Mouse (Mus musculus) cerebellum, adult 18-20 months (tissue): Measurements from ENCODE around the gene Mbtps1.

Experiments
- DNase-seq, 2 experiments: peaks; one replicate each; pipeline ENCODE4 v3.0.0; 2021

The Mbtps1 gene

DNA sequence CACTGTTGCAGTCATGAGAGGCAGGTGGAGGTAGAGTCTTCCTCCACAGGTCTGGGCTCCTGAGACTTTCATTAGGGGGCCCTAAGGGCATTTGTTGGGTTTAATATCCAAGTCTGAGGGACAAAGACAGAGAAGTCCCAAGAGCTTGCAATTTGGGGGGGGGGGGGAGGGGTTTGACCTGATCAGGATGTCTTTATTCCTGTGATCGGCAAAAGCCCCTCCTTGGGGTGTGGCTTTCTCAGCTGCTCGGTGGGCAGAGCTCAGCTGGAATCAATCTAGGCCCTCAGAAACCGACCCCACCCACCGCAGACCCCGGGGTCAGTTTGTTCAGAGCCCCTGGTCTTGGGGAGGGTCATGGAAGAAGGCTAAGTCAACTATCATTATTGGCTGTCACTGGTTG is 56.9 kb downstream of the Mbtps1 start, which contains the start of gene Slc38a8:
Gene Slc38a8 (minus strand): TSS at position 101 of the 400 bp plus-strand sequence.
- DNase-seq, result no peak

DNA sequence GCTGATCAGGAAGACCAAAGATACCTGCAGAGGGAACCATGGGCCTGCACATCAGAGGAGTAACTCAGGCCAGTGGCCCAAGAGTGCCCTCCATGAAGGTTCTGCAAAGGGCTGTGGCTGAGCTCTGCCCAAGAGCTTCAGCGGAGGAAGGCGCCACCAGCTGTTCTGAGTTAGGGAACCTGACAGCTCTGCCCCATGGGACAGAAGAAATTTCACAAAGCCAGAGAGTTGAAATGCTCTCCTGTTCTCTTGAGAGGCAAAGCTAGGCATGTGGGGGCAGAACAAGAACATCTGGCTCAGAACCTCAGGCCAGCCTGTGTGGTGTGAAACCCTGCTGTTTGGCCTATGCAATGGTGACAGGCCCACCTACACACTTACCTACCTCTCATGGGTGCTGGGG is 58.7 kb downstream of the Mbtps1 start:
- no peak for DNase-seq

DNA sequence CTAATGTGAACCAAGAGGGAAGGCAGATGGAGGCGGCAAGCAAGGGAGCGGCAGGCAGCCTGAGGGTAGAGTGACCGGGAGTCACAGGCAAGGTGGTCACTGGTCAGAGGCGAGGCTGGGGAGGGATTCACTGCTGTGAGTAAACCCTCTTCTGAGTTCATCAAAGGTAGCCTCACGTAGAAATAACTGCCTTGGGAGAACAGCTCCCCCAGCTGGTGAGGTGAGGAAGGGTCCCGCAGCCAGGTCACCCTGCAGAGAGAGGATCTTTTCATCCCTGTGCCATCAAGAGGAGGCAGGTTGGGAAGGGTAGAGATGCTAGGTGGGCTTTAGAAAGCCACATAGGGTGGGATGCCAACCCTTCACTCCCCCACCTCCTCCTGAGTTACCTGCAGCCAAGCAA is 61.7 kb downstream of the Mbtps1 start:
- DNase-seq, result no peak

DNA sequence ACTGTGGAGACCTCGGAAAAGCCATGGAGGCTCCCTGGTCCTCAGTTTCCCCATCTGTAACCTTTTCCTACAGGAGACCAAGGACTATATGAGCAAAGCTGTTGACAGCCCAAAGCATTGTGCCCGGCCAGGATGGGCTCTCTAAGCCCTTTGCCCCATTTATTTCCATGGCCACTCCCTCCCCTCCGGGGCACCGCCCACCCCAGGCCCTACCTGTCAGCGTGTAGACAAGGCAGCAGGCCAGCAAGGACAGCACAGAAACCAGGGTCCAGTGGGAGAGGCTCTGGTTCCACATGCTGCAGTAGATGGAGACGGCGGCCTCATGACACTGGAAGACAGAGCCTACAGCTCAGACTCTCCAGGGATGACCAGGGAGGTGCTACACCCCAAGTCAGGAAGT is 71.4 kb downstream of the Mbtps1 start:
- DNase-seq, result no peak

DNA sequence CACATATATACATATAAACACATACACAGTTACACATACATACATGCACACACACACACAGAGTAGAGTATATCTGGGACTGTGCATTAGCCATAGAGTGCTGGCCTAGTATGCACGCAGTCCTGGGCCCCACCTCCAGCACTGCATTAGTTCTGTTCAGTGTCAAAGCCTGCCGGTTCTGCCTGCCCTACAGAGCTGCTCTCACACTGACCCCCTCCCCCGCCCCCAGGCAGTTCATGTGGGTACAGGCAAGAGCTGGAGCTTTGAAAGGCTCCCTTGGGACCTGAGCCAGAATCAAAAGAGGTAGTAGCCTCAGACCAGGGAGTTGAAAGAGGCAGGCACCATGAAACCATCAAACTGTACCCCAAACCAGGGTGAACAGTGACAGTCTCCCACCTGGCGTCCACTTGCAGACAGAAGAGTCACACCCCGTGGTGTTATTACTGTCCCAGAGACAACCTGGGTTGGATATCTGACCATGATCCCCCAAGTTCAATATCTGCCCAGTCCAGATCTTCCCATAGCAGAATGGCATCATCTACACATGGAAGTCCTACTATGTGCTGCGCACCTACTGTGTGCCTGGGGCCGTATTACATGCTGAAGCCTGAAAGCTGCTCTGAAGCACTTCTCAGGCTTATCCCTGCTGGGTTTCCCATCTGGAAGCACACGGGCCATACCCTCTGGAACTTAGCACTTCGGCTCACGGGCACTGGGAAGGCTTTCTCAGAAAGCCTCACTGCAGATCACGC is 74.2 kb downstream of the Mbtps1 start:
- DNase-seq, result no peak

DNA sequence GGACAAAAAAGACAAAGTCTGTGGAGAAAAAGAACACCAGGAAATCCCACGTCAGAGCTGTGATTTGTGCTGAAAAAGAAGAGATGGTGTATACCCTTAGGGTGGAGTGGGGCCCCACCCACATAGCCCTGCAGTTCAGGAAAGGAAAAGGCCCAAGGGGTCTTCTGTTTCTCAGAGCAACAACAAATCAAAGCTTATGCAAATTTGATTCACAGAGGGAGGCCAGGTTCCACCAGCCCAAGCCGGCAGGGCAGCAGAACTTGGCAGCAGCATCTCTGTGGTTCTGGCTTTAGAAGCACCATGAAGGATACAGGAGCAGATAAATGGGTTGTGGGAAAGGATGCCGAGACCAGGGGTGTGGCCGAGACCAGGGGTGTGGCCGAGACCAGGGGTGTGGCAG is 79.9 kb downstream of the Mbtps1 start:
- DNase-seq, result no peak

DNA sequence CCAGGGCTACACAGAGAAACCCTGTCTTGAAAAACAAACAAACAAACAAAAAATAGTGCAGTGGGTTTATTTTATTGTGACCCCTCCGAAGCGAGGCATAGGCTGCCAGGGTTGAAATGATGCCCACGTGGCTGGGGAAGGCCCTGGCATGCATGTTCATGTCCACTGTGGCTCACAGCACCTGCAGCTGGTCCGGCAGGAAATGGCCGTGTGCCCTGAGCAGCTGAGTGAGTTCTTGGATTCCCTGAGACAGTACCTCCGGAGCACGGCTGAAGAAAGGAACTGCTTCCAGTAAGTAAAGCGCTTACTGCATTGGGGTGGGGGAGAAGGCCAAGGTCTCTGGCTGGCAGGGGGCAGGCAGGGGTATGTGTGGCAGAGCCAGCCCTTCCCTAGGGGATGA is 90.4 kb downstream of the Mbtps1 start:
- no peak for DNase-seq

DNA sequence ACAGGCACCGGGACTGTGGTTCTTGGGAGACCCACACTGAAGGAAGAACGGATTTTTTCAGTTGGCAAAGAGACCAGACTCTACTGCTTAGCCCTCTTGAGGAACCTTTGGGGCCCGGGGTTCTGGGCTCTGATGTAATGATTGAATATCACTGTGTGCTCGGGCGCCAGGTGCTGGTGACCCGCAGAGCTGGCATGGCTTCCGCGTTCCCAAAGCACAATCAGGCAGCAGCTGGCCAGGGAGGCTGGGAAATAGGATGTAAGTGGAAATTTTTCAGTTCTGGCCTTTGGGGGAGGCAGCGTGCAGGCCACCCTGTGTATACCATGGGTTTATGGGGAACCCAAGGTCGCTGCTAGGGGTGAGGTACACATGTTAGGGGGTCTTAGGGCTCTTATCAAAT is 91.7 kb downstream of the Mbtps1 start:
- no peak for DNase-seq

DNA sequence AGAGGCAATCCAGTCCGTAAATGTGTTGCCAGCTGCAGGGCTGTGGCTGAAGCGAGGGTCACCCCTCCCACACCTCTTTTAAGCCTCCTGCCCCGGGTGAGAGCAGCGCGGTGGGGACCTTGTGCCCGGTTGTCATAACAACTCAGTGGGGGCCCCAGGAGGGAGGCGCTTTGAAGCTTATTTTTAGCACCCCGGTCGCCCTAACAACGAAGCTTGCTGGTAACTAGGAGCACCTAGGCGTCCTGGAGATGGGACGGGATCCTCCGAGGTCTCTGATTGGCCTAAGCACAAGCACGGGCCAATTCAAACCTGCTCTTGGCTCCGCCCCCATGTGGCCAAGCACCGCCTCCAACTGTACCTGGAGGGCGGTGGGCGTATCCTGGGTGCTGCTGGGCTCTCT is 92.4 kb downstream of the Mbtps1 start:
- no peak for DNase-seq

DNA sequence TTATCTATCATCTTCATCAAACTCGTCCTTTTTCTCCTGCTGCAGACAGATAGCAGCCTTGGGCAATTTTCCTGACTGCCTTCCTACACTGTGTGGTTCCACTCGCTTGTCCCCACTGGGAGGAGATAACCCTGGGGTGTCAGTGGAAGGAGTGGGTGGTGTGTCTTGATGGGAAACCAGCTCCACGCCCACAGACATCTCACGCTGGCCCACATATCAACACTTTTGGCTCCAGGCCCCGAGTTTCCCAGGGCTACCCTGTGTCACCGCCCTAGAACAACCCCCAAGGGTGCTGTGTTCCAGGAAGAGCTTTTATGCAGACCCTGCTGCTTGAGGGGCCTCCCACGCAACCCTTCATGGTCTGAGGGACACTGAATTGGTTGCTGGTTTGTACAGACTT is 94.8 kb downstream of the Mbtps1 start:
- DNase-seq, result no peak

DNA sequence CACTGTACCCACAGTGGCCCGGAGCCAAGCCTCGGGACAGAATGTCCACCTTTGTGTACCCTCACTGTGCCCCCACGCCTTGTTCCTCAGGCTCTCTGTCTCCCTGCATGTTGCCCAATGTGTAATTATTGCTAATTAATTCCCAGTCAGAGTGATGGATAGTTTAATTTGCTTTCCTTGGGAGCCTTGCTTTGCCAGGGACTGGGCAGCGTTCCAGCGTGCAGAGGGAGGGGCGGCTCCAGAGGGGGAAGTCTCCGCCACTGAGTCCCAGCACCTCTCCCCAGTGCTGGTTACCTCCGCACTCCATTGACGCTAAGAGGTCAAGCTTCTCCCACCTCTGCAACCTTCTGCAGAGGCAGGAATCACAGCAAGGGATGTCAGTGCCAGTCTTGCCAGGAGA is 97.2 kb downstream of the Mbtps1 start:
- DNase-seq, result no peak

DNA sequence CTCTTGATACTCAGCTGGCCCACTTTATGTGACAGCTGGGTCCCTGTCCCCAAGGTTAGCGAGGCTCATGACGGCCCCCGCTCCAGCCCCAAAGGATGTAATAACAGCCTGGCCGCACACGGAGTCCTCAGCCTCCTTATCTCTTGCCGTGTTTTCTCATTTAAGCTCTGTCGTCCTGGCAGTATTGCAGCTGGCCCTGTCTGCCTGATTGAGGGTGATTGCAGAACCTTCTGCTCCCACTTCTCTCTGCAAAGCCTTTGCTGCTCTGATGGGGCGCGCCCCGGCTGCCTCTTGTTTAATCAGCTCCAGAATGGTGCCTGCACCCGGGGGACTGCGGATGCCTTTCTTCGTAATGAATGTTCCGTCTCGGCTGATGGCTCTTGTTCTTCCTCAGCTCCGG is 98.8 kb downstream of the Mbtps1 start:
- no peak for DNase-seq
